Comparison of ENCODE assay signal across 11 mouse cellular contexts in the genomic region with DNA sequence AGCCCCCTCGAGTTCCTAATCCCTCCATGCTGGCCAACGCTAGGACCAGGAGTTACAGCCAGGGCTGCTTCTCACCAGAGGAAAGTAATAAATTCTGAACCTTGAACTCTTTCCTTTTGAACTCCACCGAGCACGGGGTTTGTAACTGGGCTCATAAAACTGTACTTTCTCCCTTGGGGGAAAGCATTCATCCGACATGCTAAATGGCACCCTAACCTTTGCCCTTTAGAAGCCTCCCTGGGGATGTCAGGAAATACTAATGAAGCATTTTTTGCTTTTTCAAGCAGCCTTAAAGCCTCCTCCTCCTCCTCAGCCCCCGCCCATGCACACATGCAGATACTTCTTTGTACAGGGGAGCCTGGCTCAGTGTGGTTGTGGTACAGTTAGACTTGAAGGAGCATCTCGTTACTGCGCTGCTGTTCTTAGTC.
DNase-seq lines count a peak whose midpoint lies in the region; ATAC-seq lines count a peak whose summit lies in the region.
"Had no signal": no experiment of that assay in that cellular context is flagged by ENCODE, and none has a peak within 500 bp of the region (broad histone marks: within the 10 kb centered on the region; RNA-seq: fewer than 3 reads in every experiment).

No protein-coding gene starts in this region.

- no peaks in the 10 kb centered on the region for H3K27me3 ChIP-seq in liver, embryonic 16.5 days (ENCODE audit: control insufficient read depth, insufficient read depth, low read depth, low read length)
- H3K27me3 ChIP-seq in liver, embryonic 12.5 days (replicated peaks) = no peaks in the 10 kb centered on the region
- H3K27me3 ChIP-seq in embryonic facial prominence, embryonic 15.5 days = no peaks in the 10 kb centered on the region
- H3K27me3 ChIP-seq in stomach, embryonic 16.5 days (ENCODE audit: control insufficient read depth, insufficient read depth, low read length) = no peaks in the 10 kb centered on the region
- H3K27me3 ChIP-seq: hindbrain, embryonic 13.5 days had no signal

- no peaks in the 10 kb centered on the region for H3K36me3 ChIP-seq in liver, embryonic 16.5 days (ENCODE audit: control insufficient read depth, insufficient read depth)
- no peaks in the 10 kb centered on the region for H3K36me3 ChIP-seq in liver, embryonic 12.5 days
- no peaks in the 10 kb centered on the region for H3K36me3 ChIP-seq in embryonic facial prominence, embryonic 15.5 days
- no peaks in the 10 kb centered on the region for H3K36me3 ChIP-seq in stomach, embryonic 16.5 days (ENCODE audit: control insufficient read depth, insufficient read depth, low read length)
- H3K36me3 ChIP-seq: G1E; hindbrain, embryonic 13.5 days had no signal

- peak; percentile 39; the same call in 1 of the 2 replicates for ATAC-seq in liver, embryonic 16.5 days (ENCODE audit: low read depth)
- no peak for ATAC-seq in liver, embryonic 12.5 days
- no peak for ATAC-seq in embryonic facial prominence, embryonic 15.5 days (ENCODE audit: insufficient number of reproducible peaks, low FRiP score, low TSS enrichment, low read depth)
- ATAC-seq in stomach, embryonic 16.5 days (ENCODE audit: insufficient read depth, low FRiP score) = no peak

- intact Hi-C loops in left cerebral cortex, postnatal 36 days (cut with DNase I) = loop anchor here (5.0 to 10.0 kb wide), 4 partner anchors 34 to 106 kb away; no protein-coding TSS in a partner anchor

- no peak overlapping the region for H3K9ac ChIP-seq in liver, embryonic 16.5 days (ENCODE audit: low read depth, low read length)
- H3K9ac ChIP-seq in liver, embryonic 12.5 days = no peak overlapping the region
- 0 out of 2 replicates have a peak overlapping the region, but pooled peaks have one; percentile 3 for H3K9ac ChIP-seq in embryonic facial prominence, embryonic 15.5 days
- 0 out of 2 replicates have a peak overlapping the region, but pooled peaks have one; percentile 9 for H3K9ac ChIP-seq in stomach, embryonic 16.5 days (ENCODE audit: low read length)
- H3K9ac ChIP-seq: hindbrain, embryonic 13.5 days had no signal

- WGBS in liver, embryonic 16.5 days (ENCODE audit: insufficient replicate concordance) = 54% methylated on average over 8 of the region's 8 CpGs
- 67% methylated on average over 8 of the region's 8 CpGs for WGBS in liver, embryonic 12.5 days (ENCODE audit: insufficient replicate concordance)
- WGBS in embryonic facial prominence, embryonic 15.5 days = 36% methylated on average over 8 of the region's 8 CpGs
- WGBS in stomach, embryonic 16.5 days = 50% methylated on average over 8 of the region's 8 CpGs

- no peak overlapping the region for H3K4me3 ChIP-seq in liver, embryonic 16.5 days (ENCODE audit: low read depth, low read length)
- no peak overlapping the region for H3K4me3 ChIP-seq in liver, embryonic 12.5 days
- no peak overlapping the region for H3K4me3 ChIP-seq in embryonic facial prominence, embryonic 15.5 days (replicated peaks)
- no peak overlapping the region for H3K4me3 ChIP-seq in stomach, embryonic 16.5 days (replicated peaks; ENCODE audit: low read length)
- H3K4me3 ChIP-seq: hindbrain, embryonic 13.5 days had no signal

- no peak overlapping the region for H3K27ac ChIP-seq in liver, embryonic 16.5 days (ENCODE audit: low read length)
- no peak overlapping the region for H3K27ac ChIP-seq in liver, embryonic 12.5 days
- peak overlapping the region; percentile 99 for H3K27ac ChIP-seq in embryonic facial prominence, embryonic 15.5 days (replicated peaks)
- peak overlapping the region; percentile 98 for H3K27ac ChIP-seq in stomach, embryonic 16.5 days (ENCODE audit: low read length)

- DNase-seq in kidney, postnatal 25 days = peak; percentile 71 to 79
- no peak for DNase-seq in urinary bladder, postnatal 25 days (ENCODE audit: low spot score)
- DNase-seq in left cerebral cortex, postnatal 36 days (ENCODE audit: low spot score in 2 of 2) = no peak
- no peak for DNase-seq in adrenal gland, adult 18-20 months (ENCODE audit: low spot score in 2 of 2)
- DNase-seq: lung, postnatal 14 days had no signal

- peaks cover 4% of the 10 kb centered on the region for H3K4me1 ChIP-seq in liver, embryonic 16.5 days (ENCODE audit: control insufficient read depth, low read depth, low read length)
- no peaks in the 10 kb centered on the region; the same call in 1 of the 2 replicates for H3K4me1 ChIP-seq in liver, embryonic 12.5 days
- H3K4me1 ChIP-seq in embryonic facial prominence, embryonic 15.5 days = peaks cover 52% of the 10 kb centered on the region
- H3K4me1 ChIP-seq in stomach, embryonic 16.5 days (ENCODE audit: control insufficient read depth, insufficient read depth, low read length) = peaks cover 30% of the 10 kb centered on the region

- no peak overlapping the region for H3K4me2 ChIP-seq in liver, embryonic 16.5 days (ENCODE audit: low read depth, low read length)
- no peak overlapping the region for H3K4me2 ChIP-seq in liver, embryonic 12.5 days
- H3K4me2 ChIP-seq in embryonic facial prominence, embryonic 15.5 days (replicated peaks) = peak overlapping the region; percentile 20; the same call in 1 of the 2 replicates
- no peak overlapping the region for H3K4me2 ChIP-seq in stomach, embryonic 16.5 days (ENCODE audit: low read depth, low read length)
- H3K4me2 ChIP-seq: hindbrain, embryonic 13.5 days had no signal

- H3K9me3 ChIP-seq in liver, embryonic 16.5 days (replicated peaks; ENCODE audit: control insufficient read depth, low read length) = no peaks in the 10 kb centered on the region
- no peaks in the 10 kb centered on the region for H3K9me3 ChIP-seq in liver, embryonic 12.5 days (replicated peaks)
- H3K9me3 ChIP-seq in embryonic facial prominence, embryonic 15.5 days (replicated peaks) = no peaks in the 10 kb centered on the region
- H3K9me3 ChIP-seq in stomach, embryonic 16.5 days (replicated peaks; ENCODE audit: control insufficient read depth, low read length) = no peaks in the 10 kb centered on the region
- H3K9me3 ChIP-seq: hindbrain, embryonic 13.5 days had no signal

Comparison
In these comparisons a context has a peak if more than half of its experiments do, and no peak if none do; other contexts are left out.
1. H3K27ac ChIP-seq: peak in embryonic facial prominence, embryonic 15.5 days (single experiment) and stomach, embryonic 16.5 days (single experiment); none in liver, embryonic 16.5 days (single experiment) and liver, embryonic 12.5 days (single experiment).
2. H3K9ac ChIP-seq: peak in embryonic facial prominence, embryonic 15.5 days (single experiment) and stomach, embryonic 16.5 days (single experiment); none in liver, embryonic 16.5 days (single experiment) and liver, embryonic 12.5 days (single experiment).
3. DNase-seq: peak in kidney, postnatal 25 days (2 of 2); none in urinary bladder, postnatal 25 days (single experiment), left cerebral cortex, postnatal 36 days (0 of 2) and adrenal gland, adult 18-20 months (0 of 2).